Mouse (Mus musculus) erythroid progenitor cell, adult 5-6 weeks (primary cell): ENCODE data around the gene A630001G21Rik. TPM values are rescaled to one million over a fixed set of nuclear protein-coding genes. Genes with fewer than 3 reads are reported as not detected.

Experiments used
- ATAC-seq: replicated peaks from 2 replicates; pipeline ENCODE4 v1.8.0; 2016; ENCODE audit warnings: moderate number of reproducible peaks, mild to moderate bottlenecking, moderate TSS enrichment, inconsistent platforms; ENCODE audit not compliant: poor library complexity, low FRiP score, severe bottlenecking
- total RNA-seq, 2 experiments: library from RNA; stranded (forward) in 1 of 2; stranded (reverse) in 1 of 2; fragments of 150-400 nt in 1 of 2; fragments of 186-747, 209-891 nt in 1 of 2; gene quantifications; 2 replicates each; pipeline versions ENCODE4 v1.2.3 to v1.2.4; 2015 to 2017; ENCODE audit warnings: low replicate concordance in 2 of 2

Gene A630001G21Rik
- total RNA-seq, 2 experiments from 2014 or later: 6.7 to 23.5 TPM

GRCm38 (mm10) chr1:85690544-85690943 lies 87.9 kb downstream of the A630001G21Rik start:
- no peak for ATAC-seq

GRCm38 (mm10) chr1:85687346-85687745 lies 91.1 kb downstream of the A630001G21Rik start:
- no peak for ATAC-seq

GRCm38 (mm10) chr1:85686666-85687065 lies 91.8 kb downstream of the A630001G21Rik start:
- no peak for ATAC-seq

GRCm38 (mm10) chr1:85680226-85680625 lies 98.2 kb downstream of the A630001G21Rik start:
- no peak for ATAC-seq

Other genes starting within 250 kb of the A630001G21Rik start
- not detected in 2 replicates for gene G530012D18Rik, start 203.0 kb downstream of the A630001G21Rik start, total RNA-seq (2015; ENCODE audit: low replicate concordance)
- not detected in 2 replicates for gene G530012D18Rik, start 203.0 kb downstream of the A630001G21Rik start, total RNA-seq (2017; ENCODE audit: low replicate concordance)
- gene Sp110, start 179.8 kb downstream of the A630001G21Rik start, total RNA-seq (2015; ENCODE audit: low replicate concordance): 24.7 and 30.6 TPM in 2 replicates
- gene Sp110, start 179.8 kb downstream of the A630001G21Rik start, total RNA-seq (2017; ENCODE audit: low replicate concordance): 19.3 and 26.7 TPM in 2 replicates
- gene Sp140, start 178.3 kb downstream of the A630001G21Rik start, total RNA-seq (2015; ENCODE audit: low replicate concordance): 38.6 and 78.4 TPM in 2 replicates
- gene Sp140, start 178.3 kb downstream of the A630001G21Rik start, total RNA-seq (2017; ENCODE audit: low replicate concordance): 28.1 and 33.1 TPM in 2 replicates
- 120 and 159 TPM in 2 replicates for gene Sp100, start 128.7 kb downstream of the A630001G21Rik start, total RNA-seq (2015; ENCODE audit: low replicate concordance)
- gene Sp100, start 128.7 kb downstream of the A630001G21Rik start, total RNA-seq (2017; ENCODE audit: low replicate concordance): 107 and 170 TPM in 2 replicates
- gene Cab39, start 14.8 kb upstream of the A630001G21Rik start, total RNA-seq (2015; ENCODE audit: low replicate concordance): 42.3 and 44.0 TPM in 2 replicates
- 46.5 and 52.2 TPM in 2 replicates for gene Cab39, start 14.8 kb upstream of the A630001G21Rik start, total RNA-seq (2017; ENCODE audit: low replicate concordance)
- 3.4 and 9.4 TPM in 2 replicates for gene Itm2c, start 115.6 kb upstream of the A630001G21Rik start, total RNA-seq (2015; ENCODE audit: low replicate concordance)
- 6.3 and 12.1 TPM in 2 replicates for gene Itm2c, start 115.6 kb upstream of the A630001G21Rik start, total RNA-seq (2017; ENCODE audit: low replicate concordance)
- not detected in 2 replicates for gene 4933407L21Rik, start 149.8 kb upstream of the A630001G21Rik start, total RNA-seq (2015; ENCODE audit: low replicate concordance)
- not detected in 2 replicates for gene 4933407L21Rik, start 149.8 kb upstream of the A630001G21Rik start, total RNA-seq (2017; ENCODE audit: low replicate concordance)
- gene Gpr55, start 182.4 kb upstream of the A630001G21Rik start, total RNA-seq (2015; ENCODE audit: low replicate concordance): not detected in 2 replicates
- gene Gpr55, start 182.4 kb upstream of the A630001G21Rik start, total RNA-seq (2017; ENCODE audit: low replicate concordance): 0.39 TPM in 1 of 2 replicates, not detected in the other
- gene Spata3, start 238.2 kb upstream of the A630001G21Rik start, total RNA-seq (2015; ENCODE audit: low replicate concordance): not detected in 2 replicates
- gene Spata3, start 238.2 kb upstream of the A630001G21Rik start, total RNA-seq (2017; ENCODE audit: low replicate concordance): not detected in 2 replicates